Mouse (Mus musculus) CH12.LX (cell line): ENCODE data around the gene Ndufa11. TPM values are rescaled to one million over a fixed set of nuclear protein-coding genes. Genes with fewer than 3 reads are reported as not detected.

ENCODE experiments used
- DNase-seq: peaks from one replicate; pipeline ENCODE4 v3.0.0-alpha.2; 2013; ENCODE audit errors: extremely low read depth
- H3K27ac ChIP-seq: 2 replicates; pipeline ENCODE4 v1.5.1; 2012; ENCODE audit warnings: low read depth, mild to moderate bottlenecking, control low read depth, moderate library complexity; ENCODE audit not compliant: insufficient read depth
- H3K27me3 ChIP-seq: replicated peaks from 2 replicates; pipeline ENCODE3; 2012; ENCODE audit warnings: inconsistent platforms
- H3K36me3 ChIP-seq, 2 experiments: replicated peaks in 1 of 2; 2 replicates each; pipeline versions ENCODE3 to v1.6.1; 2012; ENCODE audit warnings: inconsistent platforms in 1 of 2, low read length in 1 of 2, mild to moderate bottlenecking in 1 of 2, mixed read lengths in 1 of 2, moderate library complexity in 1 of 2; ENCODE audit not compliant: control insufficient read depth in 1 of 2, insufficient read depth in 1 of 2
- H3K4me1 ChIP-seq, 2 experiments: 2 replicates each; pipeline ENCODE4 v1.6.1; 2012; ENCODE audit warnings: inconsistent platforms in 1 of 2, moderate library complexity in 1 of 2; ENCODE audit not compliant: insufficient read depth in 2 of 2, control insufficient read depth in 1 of 2
- H3K4me2 ChIP-seq: 2 replicates; pipeline ENCODE4 v1.6.1; 2012; ENCODE audit warnings: low read depth, mild to moderate bottlenecking, control low read depth; ENCODE audit not compliant: poor library complexity, insufficient read depth, severe bottlenecking
- H3K4me3 ChIP-seq, 3 experiments: fragments of 150-350 bp in 1 of 3; sonication (generic) in 1 of 3; replicated peaks in 1 of 3; 2 replicates each; pipeline versions ENCODE3 to v1.5.1; 2011 to 2012; ENCODE audit warnings: low read depth in 2 of 3, low read length in 2 of 3, mild to moderate bottlenecking in 2 of 3, moderate library complexity in 2 of 3, control low read depth in 1 of 3, improper control_type of control experiment in 1 of 3, inconsistent platforms in 1 of 3, mixed read lengths in 1 of 3; ENCODE audit not compliant: poor library complexity in 1 of 3
- H3K79me2 ChIP-seq: replicated peaks from 2 replicates; pipeline ENCODE4 v1.6.1; 2012; ENCODE audit warnings: mild to moderate bottlenecking, moderate library complexity; ENCODE audit not compliant: control insufficient read depth, poor library complexity, insufficient read depth, severe bottlenecking; ENCODE audit errors: extremely low read depth
- H3K9ac ChIP-seq: 2 replicates; pipeline ENCODE4 v1.6.1; 2012; ENCODE audit warnings: low read depth, mild to moderate bottlenecking, control low read depth, moderate library complexity; ENCODE audit not compliant: insufficient read depth
- H3K9me3 ChIP-seq: replicated peaks from 2 replicates; pipeline ENCODE3; 2012; ENCODE audit warnings: low read length, inconsistent platforms, mixed read lengths
- CHD1 ChIP-seq: IDR thresholded peaks from 2 replicates; pipeline ENCODE4 v1.6.1; 2012; ENCODE audit warnings: low read depth, low read length, improper control_type of control experiment, inconsistent platforms
- CHD2 ChIP-seq: IDR thresholded peaks from 2 replicates; pipeline ENCODE4 v1.6.1; 2011; ENCODE audit warnings: low read length, improper control_type of control experiment
- CTCF ChIP-seq, 2 experiments: IDR thresholded peaks in 1 of 2; conservative IDR thresholded peaks in 1 of 2; 2 replicates each; pipeline ENCODE4 v1.5.1; 2011 to 2012; ENCODE audit warnings: low read depth in 2 of 2, low read length in 2 of 2, improper control_type of control experiment in 1 of 2, inconsistent platforms in 1 of 2, mild to moderate bottlenecking in 1 of 2, moderate library complexity in 1 of 2
- ELF1 ChIP-seq: IDR thresholded peaks from 2 replicates; pipeline ENCODE4 v1.6.1; 2014; ENCODE audit warnings: low read depth, mild to moderate bottlenecking, inconsistent platforms, low read length, improper control_type of control experiment
- EP300 ChIP-seq: IDR thresholded peaks from 2 replicates; pipeline ENCODE4 v1.6.1; 2011; ENCODE audit warnings: low read length, improper control_type of control experiment
- GABPA ChIP-seq: IDR thresholded peaks from 2 replicates; pipeline ENCODE4 v1.6.1; 2012; ENCODE audit warnings: low read depth, low read length, improper control_type of control experiment, inconsistent platforms; ENCODE audit not compliant: insufficient replicate concordance
- HCFC1 ChIP-seq: IDR thresholded peaks from 2 replicates; pipeline ENCODE4 v1.6.1; 2012; ENCODE audit warnings: low read depth, mild to moderate bottlenecking, inconsistent platforms, low read length, improper control_type of control experiment
- IRF4 ChIP-seq: IDR thresholded peaks from 2 replicates; pipeline ENCODE4 v1.6.1; 2014; ENCODE audit warnings: low read depth, mild to moderate bottlenecking, inconsistent platforms, low read length, improper control_type of control experiment
- JUN ChIP-seq: IDR thresholded peaks from 2 replicates; pipeline ENCODE4 v1.6.1; 2011; ENCODE audit warnings: low read depth, mild to moderate bottlenecking, low read length, improper control_type of control experiment, moderate library complexity; ENCODE audit not compliant: insufficient read depth
- JUND ChIP-seq: conservative IDR thresholded peaks from 2 replicates; pipeline ENCODE4 v1.6.1; 2011; ENCODE audit warnings: low read depth, low read length, improper control_type of control experiment
- KAT2A ChIP-seq: IDR thresholded peaks from 2 replicates; pipeline ENCODE4 v1.6.1; 2012; ENCODE audit warnings: low read length, improper control_type of control experiment, inconsistent platforms; ENCODE audit not compliant: insufficient replicate concordance
- MAFK ChIP-seq: IDR thresholded peaks from 2 replicates; pipeline ENCODE4 v1.6.1; 2011; ENCODE audit warnings: low read length, improper control_type of control experiment; ENCODE audit not compliant: insufficient replicate concordance
- MAZ ChIP-seq: IDR thresholded peaks from 2 replicates; pipeline ENCODE4 v1.6.1; 2012; ENCODE audit warnings: low read depth, mild to moderate bottlenecking, inconsistent platforms, low read length, improper control_type of control experiment, moderate library complexity
- MXI1 ChIP-seq: IDR thresholded peaks from 2 replicates; pipeline ENCODE4 v1.6.1; 2011; ENCODE audit warnings: mild to moderate bottlenecking, low read depth, low read length, improper control_type of control experiment
- MYC ChIP-seq: IDR thresholded peaks from 2 replicates; pipeline ENCODE4 v1.6.1; 2011; ENCODE audit warnings: low read depth, mild to moderate bottlenecking, improper control_type of control experiment, low read length
- POLR2A ChIP-seq: IDR thresholded peaks from 2 replicates; pipeline ENCODE4 v1.6.1; 2011; ENCODE audit warnings: low read depth, mild to moderate bottlenecking, improper control_type of control experiment, low read length
- RCOR1 ChIP-seq: conservative IDR thresholded peaks from 2 replicates; pipeline ENCODE4 v1.6.1; 2012; ENCODE audit warnings: low read depth, mild to moderate bottlenecking, inconsistent platforms, low read length, improper control_type of control experiment
- TCF12 ChIP-seq: IDR thresholded peaks from 2 replicates; pipeline ENCODE4 v1.6.1; 2014; ENCODE audit warnings: low read depth, mild to moderate bottlenecking, inconsistent platforms, low read length, improper control_type of control experiment
- UBTF ChIP-seq: IDR thresholded peaks from 2 replicates; pipeline ENCODE4 v1.6.1; 2012; ENCODE audit warnings: low read depth, mild to moderate bottlenecking, inconsistent platforms, low read length, improper control_type of control experiment, moderate library complexity
- USF1 ChIP-seq: IDR thresholded peaks from 2 replicates; pipeline ENCODE4 v1.6.1; 2014; ENCODE audit warnings: low read depth, mild to moderate bottlenecking, inconsistent platforms, low read length, improper control_type of control experiment
- USF2 ChIP-seq: conservative IDR thresholded peaks from 2 replicates; pipeline ENCODE4 v1.6.1; 2011; ENCODE audit warnings: low read depth, low read length, improper control_type of control experiment
- ZC3H11A ChIP-seq: IDR thresholded peaks from 2 replicates; pipeline ENCODE4 v1.6.1; 2012; ENCODE audit warnings: low read depth, mild to moderate bottlenecking, inconsistent platforms, low read length, improper control_type of control experiment
- ZNF384 ChIP-seq: IDR thresholded peaks from 2 replicates; pipeline ENCODE4 v1.6.1; 2012; ENCODE audit warnings: low read depth, low read length, improper control_type of control experiment, inconsistent platforms
- dilution Hi-C: fragments of 300-500 bp; cut with MboI; formaldehyde crosslinking; loops from 2 replicates; pipeline ENCODE4 v1.14.3; 2020; ENCODE audit warnings: low sequenced_read_pairs; ENCODE audit not compliant: extremely low pct_unique_long_range_greater_than_20kb, extremely low pct_ligation_motif_present
- in situ Hi-C: fragments of 300-500 bp; cut with MboI; formaldehyde crosslinking; loops from 3 replicates; pipeline ENCODE4 v1.14.3; 2019; ENCODE audit warnings: low sequenced_read_pairs, low pct_ligation_motif_present, low pct_unique_long_range_greater_than_20kb, mixed read lengths
- polyA plus RNA-seq: library from polyadenylated mRNA; unstranded; fragments of >175 nt; gene quantifications from 2 replicates; pipeline ENCODE4 v1.2.1, GENCODE M21; 2012; ENCODE audit warnings: low read depth; ENCODE audit not compliant: insufficient read length
- total RNA-seq, 2 experiments: library from RNA; depleted of rRNA; stranded (reverse); fragments of 300-350 nt in 1 of 2; fragments of >200 nt in 1 of 2; gene quantifications; 2 replicates each; pipeline ENCODE4 v1.2.3; 2012 to 2014

The Ndufa11 gene
- total and polyA plus RNA-seq, 3 experiments, result 124 to 201 (median 155) TPM

GRCm38 (mm10) chr17:56740788-56741160 lies 23.2 kb downstream of the Ndufa11 start:
- in situ Hi-C loops (no loop called here), dilution Hi-C loops (no loop called here)
- H3K27me3 ChIP-seq, result peaks cover 77% of the 10 kb centered on the region
- H3K9me3 ChIP-seq, result peaks cover 4% of the 10 kb centered on the region
- H3K27ac ChIP-seq, result no peak overlapping the region
- H3K79me2 ChIP-seq, result no peaks in the 10 kb centered on the region
- H3K4me2 ChIP-seq, result no peak overlapping the region
- H3K36me3 ChIP-seq, result no peaks in the 10 kb centered on the region
- DNase-seq, result no peak
- H3K9ac ChIP-seq, result no peak overlapping the region
- H3K4me1 ChIP-seq, result 0 out of 4 replicates have a peak, but pooled peaks cover 0 to 2% of the 10 kb centered on the region in 2 experiments
- TF ChIP-seq MAFK (no peak), KAT2A (no peak), EP300 (no peak), ZNF384 (no peak), USF1 (no peak), MAZ (no peak), RCOR1 (no peak), CHD2 (no peak), CHD1 (no peak), USF2 (no peak), MYC (no peak), JUND (no peak), IRF4 (no peak), MXI1 (no peak), CTCF (conservative IDR thresholded peaks at IDR 0.05 in 1 of 2, IDR thresholded peaks at IDR 0.05 in 1 of 2; ENCODE audit: low read depth in 2 of 2, low read length in 2 of 2) (no peak), GABPA (no peak), UBTF (no peak), TCF12 (no peak), POLR2A (no peak), HCFC1 (no peak)
- H3K4me3 ChIP-seq, result no peak overlapping the region

- peaks cover 12% of the 10 kb centered on the region for H3K9me3 ChIP-seq
- no peaks in the 10 kb centered on the region for H3K36me3 ChIP-seq
- H3K27ac ChIP-seq, result no peak overlapping the region
- DNase-seq, result no peak
- dilution Hi-C loops, result no loop called here
- H3K27me3 ChIP-seq, result peaks cover 67% of the 10 kb centered on the region
- no peaks in the 10 kb centered on the region for H3K79me2 ChIP-seq
- H3K4me3 ChIP-seq, result no peak overlapping the region
- 0 out of 4 replicates have a peak, but pooled peaks cover 0 to 2% of the 10 kb centered on the region in 2 experiments for H3K4me1 ChIP-seq
- in situ Hi-C loops, result no loop called here
- no peak overlapping the region for H3K4me2 ChIP-seq
- no peak for TF ChIP-seq RCOR1
- no peak for TF ChIP-seq JUND
- no peak for TF ChIP-seq JUN
- no peak for TF ChIP-seq ELF1
- TF ChIP-seq USF2, result no peak
- no peak for TF ChIP-seq GABPA
- no peak for TF ChIP-seq USF1
- no peak for TF ChIP-seq TCF12
- TF ChIP-seq ZC3H11A, result no peak
- no peak for TF ChIP-seq CHD1
- H3K9ac ChIP-seq, result no peak overlapping the region
These were observed 26.6 kb downstream of the Ndufa11 start for GRCm38 (mm10) chr17:56744173-56744572.
